Mouse (Mus musculus): Measurements from ENCODE around the gene Cfap221. TPM values are rescaled to one million over a fixed set of nuclear protein-coding genes. Genes with fewer than 3 reads are reported as not detected.

Cfap221 gene
- total and polyA plus RNA-seq, 3 experiments = not detected

DNA sequence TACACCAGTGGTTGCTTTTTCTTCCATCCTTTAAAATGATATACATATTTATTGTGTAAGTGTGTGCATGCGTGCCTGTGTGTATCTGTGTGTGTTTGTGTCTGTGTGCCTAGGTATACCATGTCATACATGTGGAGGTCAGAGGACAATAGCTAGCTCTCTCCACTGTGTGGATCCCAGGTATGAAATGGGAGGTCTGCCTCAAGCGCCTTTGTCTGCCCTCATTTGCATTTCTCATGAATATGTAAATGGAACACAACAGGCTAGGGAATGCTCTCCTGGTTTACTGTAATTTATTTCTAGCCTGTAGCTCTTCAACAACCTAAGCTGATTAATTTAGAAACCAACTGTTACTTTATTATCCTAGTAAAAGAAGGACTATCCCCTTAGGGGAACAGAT is 42.4 kb downstream of the Cfap221 start:
- Histone ChIP-seq H3K4me1 (ENCODE audit: control insufficient read depth in 1 of 2, insufficient read depth in 2 of 2, low read length in 2 of 2) (no peaks in the 10 kb centered on the region), H3K27ac (ENCODE audit: control insufficient read depth, low read depth, low read length) (no peak overlapping the region), H3K9me3 (replicated peaks; ENCODE audit: insufficient read depth, low read length) (no peaks in the 10 kb centered on the region), H3K36me3 (ENCODE audit: control insufficient read depth in 1 of 2, insufficient read depth in 2 of 2, low read length in 2 of 2) (no peaks in the 10 kb centered on the region), H3K9ac (ENCODE audit: control insufficient read depth, low read depth, low read length, poor library complexity, severe bottlenecking) (no peak overlapping the region), H3K79me2 (ENCODE audit: control insufficient read depth, insufficient read depth, low read length, poor library complexity) (no peaks in the 10 kb centered on the region), H3K4me3 (ENCODE audit: control insufficient read depth in 1 of 2, insufficient read depth in 1 of 2, low read depth in 2 of 2, low read length in 2 of 2) (no peak overlapping the region), H3K27me3 (ENCODE audit: control insufficient read depth in 1 of 2, insufficient read depth in 2 of 2, low read length in 2 of 2) (peaks cover 0 to 1% of the 10 kb centered on the region in 2 experiments; a peak in 1 of 4 replicates)
- DNase-seq (ENCODE audit: low read depth, low spot score) = no peak
- TF ChIP-seq E2F4 (IDR thresholded peaks at IDR 0.05; ENCODE audit: borderline replicate concordance, low read depth, low read length) (no peak), MAFK (IDR thresholded peaks at IDR 0.05; ENCODE audit: borderline replicate concordance, low read depth, low read length) (no peak), EP300 (IDR thresholded peaks at IDR 0.05; ENCODE audit: low read depth in 1 of 2, low read length in 2 of 2) (no peak), ELF1 (IDR thresholded peaks at IDR 0.05; ENCODE audit: low read depth, low read length) (no peak), CTCF (IDR thresholded peaks at IDR 0.05 in 2 of 3, conservative IDR thresholded peaks at IDR 0.05 in 1 of 3; ENCODE audit: control insufficient read depth in 1 of 3, insufficient read depth in 1 of 3, low read depth in 2 of 3, low read length in 3 of 3, poor library complexity in 1 of 3, severe bottlenecking in 1 of 3) (no peak), ZMIZ1 (IDR thresholded peaks at IDR 0.05; ENCODE audit: low read depth, low read length) (no peak), RCOR1 (IDR thresholded peaks at IDR 0.05; ENCODE audit: low read depth, low read length) (no peak), USF1 (IDR thresholded peaks at IDR 0.05; ENCODE audit: low read depth, low read length) (no peak), ZKSCAN1 (IDR thresholded peaks at IDR 0.05; ENCODE audit: low read depth, low read length) (no peak)

- no peak for TF ChIP-seq GABPA (IDR thresholded peaks at IDR 0.05; ENCODE audit: low read depth, low read length)
- no peak for TF ChIP-seq POLR2AphosphoS5 (IDR thresholded peaks at IDR 0.05; ENCODE audit: borderline replicate concordance, low read depth, low read length)
- TF ChIP-seq MEF2A (IDR thresholded peaks at IDR 0.05; ENCODE audit: extremely low read depth, insufficient replicate concordance, low read depth, low read length, poor library complexity, severe bottlenecking) = no peak
- no peak for TF ChIP-seq ETS1 (IDR thresholded peaks at IDR 0.05; ENCODE audit: low read depth, low read length)
- TF ChIP-seq EP300 (IDR thresholded peaks at IDR 0.05; ENCODE audit: low read depth in 1 of 2, low read length in 2 of 2) = no peak
- no peak for TF ChIP-seq TCF12 (IDR thresholded peaks at IDR 0.05; ENCODE audit: low read depth, low read length)
- no peak for TF ChIP-seq E2F4 (IDR thresholded peaks at IDR 0.05; ENCODE audit: borderline replicate concordance, low read depth, low read length)
- TF ChIP-seq CTCF (IDR thresholded peaks at IDR 0.05 in 2 of 3, conservative IDR thresholded peaks at IDR 0.05 in 1 of 3; ENCODE audit: control insufficient read depth in 1 of 3, insufficient read depth in 1 of 3, low read depth in 2 of 3, low read length in 3 of 3, poor library complexity in 1 of 3, severe bottlenecking in 1 of 3) = no peak
- no peak for TF ChIP-seq MAX (IDR thresholded peaks at IDR 0.05; ENCODE audit: low read length)
- no peak for DNase-seq (ENCODE audit: low read depth, low spot score)
- Histone ChIP-seq H3K4me3 (ENCODE audit: control insufficient read depth in 1 of 2, insufficient read depth in 1 of 2, low read depth in 2 of 2, low read length in 2 of 2) (no peak overlapping the region), H3K27ac (ENCODE audit: control insufficient read depth, low read depth, low read length) (no peak overlapping the region), H3K36me3 (ENCODE audit: control insufficient read depth in 1 of 2, insufficient read depth in 2 of 2, low read length in 2 of 2) (no peaks in the 10 kb centered on the region), H3K4me1 (ENCODE audit: control insufficient read depth in 1 of 2, insufficient read depth in 2 of 2, low read length in 2 of 2) (no peaks in the 10 kb centered on the region), H3K9me3 (replicated peaks; ENCODE audit: insufficient read depth, low read length) (no peaks in the 10 kb centered on the region), H3K79me2 (ENCODE audit: control insufficient read depth, insufficient read depth, low read length, poor library complexity) (no peaks in the 10 kb centered on the region), H3K9ac (ENCODE audit: control insufficient read depth, low read depth, low read length, poor library complexity, severe bottlenecking) (no peak overlapping the region), H3K27me3 (ENCODE audit: control insufficient read depth in 1 of 2, insufficient read depth in 2 of 2, low read length in 2 of 2) (peaks cover 0 to 1% of the 10 kb centered on the region in 2 experiments; a peak in 1 of 4 replicates)
Observed at GRCm38 (mm10) chr1:119953456-119953855, 43.6 kb downstream of the Cfap221 start.

All from MEL (cell line).